Mouse (Mus musculus): Measurements from ENCODE around the gene Tbc1d16.

Gene Tbc1d16

DNA sequence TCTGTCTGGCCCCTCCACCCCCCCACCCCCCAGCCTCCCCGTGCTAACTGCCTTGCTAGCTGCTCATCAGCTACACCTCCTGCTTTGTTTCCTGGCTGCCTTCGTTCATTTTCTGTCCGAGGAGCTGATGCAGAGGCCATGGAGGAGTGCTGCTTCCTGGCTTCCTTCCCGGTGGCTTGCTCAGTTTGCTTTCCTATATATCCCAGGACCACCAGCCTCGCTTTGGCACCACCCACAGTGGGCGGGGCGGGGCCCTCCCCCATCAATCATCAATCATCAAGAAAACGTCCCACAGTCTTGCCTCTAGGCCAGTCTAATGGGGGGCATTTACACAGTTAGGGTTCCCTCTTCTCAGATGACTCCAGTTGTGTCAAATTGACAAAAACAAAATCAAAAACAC, 8.1 kb upstream of the Tbc1d16 start:
- DNase-seq (ENCODE audit: low read depth, low spot score), result no peak

DNA sequence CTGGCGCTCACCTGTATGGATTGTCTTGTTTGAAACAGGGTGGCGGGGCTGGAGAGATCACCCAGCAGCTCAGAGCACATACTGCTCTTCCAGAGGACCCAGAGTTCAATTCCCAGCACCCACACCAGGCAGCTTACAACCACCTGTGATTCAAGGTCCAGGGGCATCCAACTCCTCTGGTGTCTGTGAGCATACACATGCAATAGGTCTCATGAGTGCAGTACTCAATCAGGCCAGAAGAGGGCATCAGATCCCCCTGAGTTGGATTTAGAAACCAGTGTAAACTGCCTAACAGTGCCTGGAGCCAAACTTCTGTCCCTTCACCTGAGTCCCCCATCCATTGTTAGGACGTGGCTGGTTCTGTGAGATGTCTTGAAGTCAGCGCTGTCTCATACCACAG, 7.3 kb upstream of the Tbc1d16 start:
- DNase-seq (ENCODE audit: low read depth, low spot score), result no peak

DNA sequence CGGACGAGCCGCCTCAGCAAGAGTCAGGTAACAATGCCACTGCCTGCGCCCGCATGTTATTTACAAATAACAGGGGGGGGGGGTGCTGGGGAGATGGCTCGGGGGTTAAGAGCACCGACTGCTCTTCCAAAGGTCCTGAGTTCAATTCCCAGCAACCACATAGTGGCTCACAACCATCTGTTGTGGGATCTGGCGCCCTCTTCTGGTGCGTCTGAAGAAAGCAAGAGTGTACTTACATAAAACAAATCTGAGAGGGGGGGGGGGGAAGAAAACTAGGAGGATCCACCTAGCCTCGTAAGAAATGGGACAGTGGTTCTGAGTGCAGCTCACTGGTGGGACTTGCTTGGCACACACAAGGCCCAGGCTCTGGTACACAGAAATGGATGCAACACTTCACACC, 6.5 kb upstream of the Tbc1d16 start:
- no peak for DNase-seq (ENCODE audit: low read depth, low spot score)

DNA sequence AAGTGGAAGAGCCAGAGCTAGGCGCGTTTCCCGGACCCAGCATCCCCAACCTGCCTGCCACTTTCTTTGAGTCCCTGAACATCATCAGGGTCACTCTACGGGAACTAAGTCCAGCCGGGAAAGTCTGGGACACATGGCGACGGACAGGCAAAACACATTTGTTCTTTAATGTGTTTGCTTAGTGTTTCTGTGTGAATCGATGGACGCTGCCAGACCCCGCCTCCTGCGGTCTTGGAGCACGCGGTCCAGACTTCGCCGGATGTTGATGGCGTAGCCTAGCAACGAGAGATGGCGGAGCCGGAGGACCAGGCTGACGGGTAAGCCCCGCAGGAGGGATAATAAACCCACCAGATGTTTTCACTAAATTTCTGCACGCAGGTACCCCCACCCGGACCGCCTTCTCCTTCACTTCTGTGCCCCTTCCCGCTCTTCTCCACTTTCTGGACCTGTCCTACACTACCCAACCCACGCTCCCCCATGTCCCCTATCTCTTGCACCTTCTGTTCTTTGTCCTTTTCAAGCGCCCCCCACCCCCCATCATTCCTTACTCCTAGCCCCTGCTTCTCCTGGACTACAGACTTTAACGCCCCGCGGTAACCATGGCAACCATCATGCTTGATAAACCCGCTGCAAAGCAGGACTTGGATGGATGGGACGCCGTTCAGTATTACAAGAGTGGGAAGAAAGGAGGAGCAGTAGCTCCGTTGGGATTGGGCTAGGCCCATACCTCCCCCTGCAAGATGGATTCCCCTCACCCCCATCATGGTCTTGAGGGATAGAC, 737 bp upstream of the Tbc1d16 start:
- DNase-seq (ENCODE audit: low read depth, low spot score), result peak; percentile 57

DNA sequence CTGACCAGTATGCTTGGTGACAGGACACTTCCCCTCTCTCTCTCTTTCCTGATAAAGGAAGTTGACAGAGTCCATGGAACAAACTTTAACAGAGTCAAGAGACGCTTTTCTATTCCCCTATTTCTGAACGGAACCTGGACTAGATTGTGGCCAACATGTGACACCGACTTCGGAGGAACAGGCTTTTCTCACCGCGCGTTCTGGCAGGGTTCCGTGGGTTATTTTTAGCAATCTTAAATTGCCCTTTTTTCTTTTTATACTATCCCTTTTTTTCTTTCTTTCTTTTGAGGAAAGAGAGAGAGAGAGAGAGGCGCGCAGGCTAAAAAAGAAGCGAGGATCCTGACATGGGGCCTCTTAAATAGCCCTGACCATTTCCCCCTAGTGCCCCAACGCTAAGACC, 708 bp downstream of the Tbc1d16 start:
- DNase-seq (ENCODE audit: low read depth, low spot score), result no peak

DNA sequence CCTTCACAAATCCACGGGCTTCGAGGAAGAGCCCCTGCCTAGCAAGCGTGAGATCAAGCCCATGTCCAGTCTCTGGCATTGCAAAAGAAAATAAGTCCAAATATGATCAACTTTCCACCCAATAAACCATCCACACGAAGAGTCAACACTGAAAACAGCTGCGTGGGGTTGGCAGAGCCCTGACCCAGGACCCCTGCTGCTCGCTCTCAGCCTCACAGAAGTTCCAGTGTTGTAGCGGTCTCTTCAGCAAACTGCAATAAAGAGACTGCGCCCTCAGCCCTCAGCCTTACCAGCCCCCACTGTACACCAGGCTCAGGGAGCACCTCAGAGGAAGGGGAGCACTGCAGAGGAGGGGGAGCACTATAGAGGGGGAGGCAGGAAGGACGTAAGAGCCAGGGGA, 2.7 kb downstream of the Tbc1d16 start:
- no peak for DNase-seq (ENCODE audit: low read depth, low spot score)

DNA sequence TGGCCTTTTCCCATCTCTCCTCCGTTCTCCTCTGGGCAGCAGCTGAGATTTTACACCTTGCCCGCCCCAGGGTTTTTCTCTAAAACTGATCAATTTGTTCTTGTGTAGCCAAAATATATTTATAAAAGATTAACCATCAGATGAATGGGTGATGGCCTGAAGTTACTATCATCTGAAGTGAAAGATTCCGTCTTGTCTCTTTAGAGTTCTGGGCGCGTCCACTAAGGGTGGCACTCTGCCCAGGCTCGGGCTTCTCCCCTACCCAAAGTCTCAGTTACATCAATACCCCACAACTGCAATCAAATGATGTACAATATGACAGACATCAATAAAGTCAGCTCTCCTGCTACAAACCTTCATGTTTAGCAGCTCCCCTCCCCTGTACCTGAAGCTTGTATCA, 3.4 kb downstream of the Tbc1d16 start:
- DNase-seq (ENCODE audit: low read depth, low spot score), result no peak

DNA sequence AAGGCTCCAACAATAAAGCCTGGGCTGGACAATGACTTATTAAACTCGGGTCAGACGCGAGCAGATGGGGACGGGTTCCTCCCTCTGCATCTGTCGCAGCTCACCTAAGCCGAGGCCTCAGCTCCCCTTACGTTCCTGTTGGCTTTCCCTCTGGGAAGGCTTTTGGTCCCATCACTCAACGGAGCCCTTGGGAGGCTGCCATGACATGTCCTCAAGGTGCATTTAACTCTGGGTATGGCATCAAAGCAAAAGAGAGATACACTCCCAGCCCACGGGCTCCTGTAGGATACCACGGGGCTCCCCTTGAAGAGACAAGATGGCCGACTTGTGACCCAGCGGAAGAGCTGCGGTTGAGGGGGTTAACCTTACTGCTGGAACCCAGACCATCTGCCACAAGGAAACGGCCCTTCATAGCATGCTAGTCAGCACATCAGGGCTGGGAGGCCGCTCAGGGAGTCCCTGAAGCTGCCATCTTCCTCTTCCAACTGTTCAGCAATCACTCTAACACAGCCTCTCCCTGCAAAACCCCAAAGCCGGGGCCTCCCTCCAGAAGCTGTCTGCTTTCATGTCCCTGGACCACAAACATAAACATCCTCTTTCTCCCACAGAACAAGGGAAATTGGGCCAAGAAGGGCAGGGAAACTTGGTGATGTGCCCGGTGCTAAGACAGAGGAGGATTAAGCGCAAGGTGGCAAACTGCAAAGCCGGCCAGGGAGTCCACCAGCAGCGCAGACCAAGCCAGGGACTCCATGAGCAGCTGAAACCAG, 5.0 kb downstream of the Tbc1d16 start:
- no peak for DNase-seq (ENCODE audit: low read depth, low spot score)

DNA sequence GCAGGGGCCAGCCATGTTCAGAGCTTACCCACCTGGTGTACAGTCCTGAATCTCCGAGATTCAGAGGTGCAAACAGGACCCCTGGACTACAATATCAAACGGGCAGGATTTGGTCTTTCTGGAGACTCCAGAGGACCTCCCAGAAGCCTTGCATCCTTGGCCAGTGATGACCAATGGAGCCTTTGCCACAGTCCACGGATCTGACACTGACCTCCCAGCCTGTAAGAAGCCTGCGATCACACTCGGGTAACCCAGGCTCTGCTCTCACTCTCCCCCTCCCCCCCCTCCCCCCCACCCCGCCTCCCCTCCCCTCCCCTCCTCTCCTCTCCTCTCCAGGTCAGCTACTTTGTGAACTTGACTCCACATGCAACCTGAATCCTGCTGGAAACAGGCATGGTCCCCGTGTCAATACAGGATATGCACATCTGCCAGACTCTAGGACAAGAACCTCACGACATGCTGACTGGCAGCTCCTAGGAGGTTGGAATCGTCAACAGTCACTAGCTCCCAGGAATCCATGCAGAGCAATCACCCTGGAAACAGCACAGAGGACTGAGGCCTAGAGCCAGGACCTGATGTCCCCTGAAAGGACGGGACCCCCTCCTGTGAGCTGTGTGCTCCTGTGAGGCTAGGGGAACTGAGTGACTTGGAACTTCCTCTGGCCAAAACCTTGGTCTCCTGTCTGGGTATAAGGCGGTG, 6.3 kb downstream of the Tbc1d16 start:
- DNase-seq (ENCODE audit: low read depth, low spot score), result peak; percentile 90

DNA sequence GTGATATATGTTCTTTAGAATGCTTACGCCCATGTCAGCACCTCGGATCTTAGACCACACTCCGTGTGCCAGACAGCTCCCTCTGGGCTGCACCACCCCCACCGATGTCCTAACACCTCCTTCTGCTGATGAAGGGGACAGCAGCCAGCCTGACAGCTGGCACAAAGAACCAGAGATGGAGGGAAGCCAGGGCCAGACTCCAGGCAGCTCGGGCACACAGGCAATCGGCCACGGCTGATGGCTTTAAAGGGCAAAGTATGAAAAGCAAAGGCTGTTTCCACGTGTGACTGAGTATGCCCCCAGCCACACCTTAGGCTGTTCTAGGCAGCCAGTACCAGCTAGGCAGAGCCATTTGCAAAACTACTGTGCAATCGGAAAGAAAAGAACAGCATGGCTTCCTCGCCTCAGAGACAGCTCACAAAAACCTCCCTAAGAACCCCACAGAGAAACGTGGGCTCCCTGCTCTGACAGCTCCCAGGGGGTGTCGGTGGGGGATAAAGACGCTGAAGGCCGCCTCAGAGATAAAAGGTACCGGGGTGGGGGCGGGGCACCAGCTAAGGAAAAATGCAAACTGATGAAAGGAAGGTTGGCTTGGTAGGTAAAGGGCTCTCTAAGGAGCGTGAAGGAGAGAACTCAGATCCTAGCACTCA, 8.4 kb downstream of the Tbc1d16 start:
- peak; percentile 90 for DNase-seq (ENCODE audit: low read depth, low spot score)

DNA sequence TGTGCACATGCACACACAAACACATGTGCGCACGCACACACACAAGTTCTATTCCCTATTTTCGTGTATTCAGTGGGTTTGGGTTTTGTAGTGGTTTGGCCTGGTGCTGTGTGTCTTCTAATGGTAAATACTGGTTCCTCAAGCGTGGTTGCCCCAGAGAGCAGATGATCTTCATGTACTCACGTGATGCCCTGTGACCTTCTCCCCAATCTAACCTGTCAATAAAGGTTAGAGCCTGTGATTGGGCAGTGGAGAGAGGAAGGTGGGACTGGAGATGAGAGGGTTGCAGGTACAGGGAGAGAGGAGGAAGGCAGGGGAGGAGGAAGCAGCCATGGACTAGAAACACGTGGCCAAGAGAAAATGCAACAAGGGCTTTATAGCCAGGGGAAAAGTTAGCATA, 10.4 kb downstream of the Tbc1d16 start:
- DNase-seq (ENCODE audit: low read depth, low spot score), result no peak

DNA sequence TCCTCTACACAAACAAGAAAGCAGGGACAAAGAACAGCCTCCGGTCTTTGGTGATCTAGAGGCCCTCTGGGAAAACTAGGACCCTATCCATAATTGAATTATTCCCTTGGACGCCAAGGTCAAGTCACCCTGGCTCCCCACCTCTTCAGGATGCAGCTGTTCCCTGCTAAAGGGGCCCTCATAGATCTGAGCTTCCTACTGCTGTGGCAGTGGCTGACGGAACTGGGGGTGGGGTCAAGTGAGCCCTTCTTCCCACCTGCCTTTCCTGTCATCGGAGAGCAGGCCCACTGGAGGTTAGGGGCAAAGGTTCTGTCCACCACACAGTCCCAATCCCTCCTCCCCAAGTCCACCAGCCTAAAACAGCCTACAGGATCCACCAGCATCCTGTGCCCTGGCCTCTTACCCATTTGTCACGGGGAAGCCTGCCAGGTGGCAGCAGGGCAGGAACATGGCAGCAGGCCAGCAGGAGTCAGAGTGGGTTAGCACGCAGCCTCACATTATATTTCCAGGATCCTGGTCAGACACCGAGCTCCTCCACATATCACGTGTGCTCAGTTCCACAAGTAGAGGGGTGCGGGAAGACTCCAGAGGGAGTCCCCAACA, 12.3 kb downstream of the Tbc1d16 start:
- DNase-seq (ENCODE audit: low read depth, low spot score), result peak; percentile 74

DNA sequence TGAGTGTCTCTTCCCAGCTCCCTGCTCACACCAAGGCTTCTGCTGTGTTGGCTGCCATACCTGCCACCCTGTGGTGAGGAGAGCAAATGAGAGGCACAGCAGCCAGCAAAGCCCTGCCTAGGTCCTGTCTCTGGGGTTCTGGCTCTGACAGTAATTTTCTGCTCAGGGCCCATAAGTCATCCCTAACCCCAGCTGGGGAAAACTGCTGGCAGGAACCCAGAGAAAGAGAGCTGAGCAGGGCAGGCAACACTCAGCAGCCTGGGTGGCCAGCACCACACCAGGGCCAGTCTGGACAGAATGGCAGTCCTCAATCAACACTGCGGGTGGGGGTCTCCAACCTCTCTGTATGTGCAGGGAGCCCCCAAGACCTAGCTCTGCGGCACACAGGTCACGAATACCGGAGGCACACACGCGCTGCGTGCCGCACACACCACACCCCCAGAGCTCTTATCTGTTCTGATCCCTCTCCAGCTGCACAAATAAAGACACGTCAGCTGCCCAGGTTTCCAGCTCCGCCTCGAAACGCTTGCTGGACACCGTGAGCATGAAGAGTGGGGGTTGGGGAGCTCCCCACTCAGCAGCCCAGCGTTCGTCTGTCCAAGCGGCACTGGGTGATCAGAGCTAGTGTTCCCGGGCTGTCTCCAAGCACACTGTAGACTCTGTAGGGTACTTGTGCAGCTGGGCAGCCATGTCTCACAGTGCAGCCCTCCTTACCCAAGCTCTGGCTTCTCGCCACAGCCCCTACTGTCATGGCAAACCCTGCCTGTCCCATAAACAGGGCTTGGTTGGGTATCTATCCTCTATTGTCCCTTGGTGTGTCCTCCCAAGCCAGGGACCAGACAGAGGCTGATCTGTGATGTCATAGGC, 13.0 kb downstream of the Tbc1d16 start:
- peak; percentile 68 for DNase-seq (ENCODE audit: low read depth, low spot score)

DNA sequence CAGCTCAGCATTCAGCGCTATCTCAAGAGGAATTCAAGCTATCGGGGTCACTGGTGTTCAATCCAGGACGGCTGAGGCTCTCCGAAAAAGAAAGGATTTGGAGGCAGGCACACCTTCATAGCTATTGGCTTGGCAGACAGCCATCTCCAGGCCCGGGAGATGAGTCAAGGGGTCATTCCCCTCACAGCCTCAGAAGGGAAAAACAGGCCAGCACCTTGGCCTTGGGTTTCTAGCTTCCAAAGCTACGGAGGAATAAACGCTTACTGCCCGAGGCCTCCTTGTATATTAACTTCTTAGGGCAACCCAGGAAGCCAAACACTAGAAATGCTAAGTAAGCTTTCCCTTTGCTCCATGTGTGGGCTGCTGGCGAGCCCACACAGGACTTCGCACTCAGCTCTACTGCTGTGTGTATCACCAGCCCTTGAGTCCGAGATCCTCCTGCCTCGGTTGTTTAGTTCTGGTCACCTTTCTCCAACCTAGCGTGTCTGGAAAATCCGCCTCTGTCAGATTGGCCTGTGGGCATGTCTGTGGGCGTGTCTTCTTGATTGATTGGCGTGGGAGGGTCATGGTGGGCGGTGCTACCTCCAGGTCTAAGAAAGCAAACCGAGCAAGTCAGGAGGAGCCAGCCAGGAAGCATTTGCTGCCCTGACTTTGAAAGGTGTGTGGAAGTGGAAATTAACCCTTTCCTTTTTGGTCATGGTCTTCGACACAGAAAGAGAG, 15.0 kb downstream of the Tbc1d16 start:
- no peak for DNase-seq (ENCODE audit: low read depth, low spot score)

DNA sequence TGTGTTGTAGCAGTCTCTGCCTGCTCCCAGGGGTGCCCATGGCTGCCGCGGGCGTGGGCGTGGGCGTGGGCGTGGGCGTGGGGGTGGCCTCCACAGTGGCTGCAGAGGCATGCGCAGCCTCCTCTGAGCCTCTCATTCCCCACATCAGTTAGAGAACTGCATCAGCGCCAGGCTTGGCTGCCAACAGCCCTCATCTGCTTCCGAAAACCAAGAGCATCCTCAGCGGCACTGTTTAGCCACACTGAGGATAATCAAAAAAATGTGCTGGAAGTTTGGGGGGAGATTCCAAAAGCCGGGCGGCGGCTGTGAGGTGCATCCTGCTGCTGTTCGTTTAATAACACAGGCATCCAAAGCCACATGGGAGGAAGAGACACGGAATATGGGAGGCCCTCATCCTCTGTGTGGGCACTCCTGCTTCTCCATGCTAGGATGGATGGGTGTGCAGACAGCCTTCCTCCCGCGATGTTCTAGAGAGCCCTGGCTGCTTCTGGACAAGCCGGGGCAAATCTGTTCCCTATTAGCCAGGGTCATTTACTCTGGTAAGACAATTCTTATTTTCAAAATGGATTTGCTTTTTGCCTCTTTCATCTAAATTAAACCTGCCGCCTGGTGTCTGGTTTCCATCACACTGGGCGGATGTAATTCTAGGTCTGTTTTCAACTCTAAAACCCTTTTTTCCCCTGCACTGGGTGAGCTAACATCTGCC, 16.5 kb downstream of the Tbc1d16 start:
- DNase-seq (ENCODE audit: low read depth, low spot score), result no peak

DNA sequence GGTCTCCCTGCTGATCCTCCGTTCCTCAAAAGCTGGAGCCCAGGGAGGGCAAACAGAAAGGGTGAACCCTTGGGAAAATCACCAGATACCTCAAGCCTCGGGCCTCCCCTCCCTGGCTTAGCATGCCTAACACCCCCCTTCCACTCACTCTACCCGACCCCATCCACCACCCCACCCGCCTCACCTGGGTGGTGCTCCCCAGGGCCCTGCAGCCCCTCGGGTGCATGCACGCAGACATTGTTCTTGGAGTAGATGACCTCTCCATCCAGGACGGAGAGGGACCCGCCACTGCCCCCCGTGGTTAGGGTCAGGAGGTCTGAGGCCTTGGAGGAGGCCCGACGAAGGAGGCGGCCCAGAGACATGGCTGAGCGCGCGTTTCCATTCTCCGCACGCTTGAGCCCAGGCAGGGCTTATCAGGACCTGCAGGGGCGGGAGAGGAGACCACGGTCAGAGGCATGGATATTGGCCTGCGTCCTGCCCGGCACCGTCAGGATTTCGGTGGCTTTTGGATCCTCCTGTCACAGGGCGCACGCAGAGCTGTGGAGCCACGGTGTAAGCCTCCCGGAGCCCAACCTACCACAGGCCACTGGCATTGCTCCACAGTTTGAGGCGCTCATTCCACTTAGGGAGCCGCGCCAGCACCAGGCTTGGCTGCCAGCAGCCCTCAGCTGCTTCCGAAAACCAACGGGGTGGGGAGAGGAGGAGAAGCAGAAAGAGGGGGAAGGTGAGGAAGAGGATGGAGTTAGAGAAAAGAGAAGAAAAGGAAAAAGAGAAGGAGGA, 17.8 kb downstream of the Tbc1d16 start:
- peak; percentile 79 for DNase-seq (ENCODE audit: low read depth, low spot score)

DNA sequence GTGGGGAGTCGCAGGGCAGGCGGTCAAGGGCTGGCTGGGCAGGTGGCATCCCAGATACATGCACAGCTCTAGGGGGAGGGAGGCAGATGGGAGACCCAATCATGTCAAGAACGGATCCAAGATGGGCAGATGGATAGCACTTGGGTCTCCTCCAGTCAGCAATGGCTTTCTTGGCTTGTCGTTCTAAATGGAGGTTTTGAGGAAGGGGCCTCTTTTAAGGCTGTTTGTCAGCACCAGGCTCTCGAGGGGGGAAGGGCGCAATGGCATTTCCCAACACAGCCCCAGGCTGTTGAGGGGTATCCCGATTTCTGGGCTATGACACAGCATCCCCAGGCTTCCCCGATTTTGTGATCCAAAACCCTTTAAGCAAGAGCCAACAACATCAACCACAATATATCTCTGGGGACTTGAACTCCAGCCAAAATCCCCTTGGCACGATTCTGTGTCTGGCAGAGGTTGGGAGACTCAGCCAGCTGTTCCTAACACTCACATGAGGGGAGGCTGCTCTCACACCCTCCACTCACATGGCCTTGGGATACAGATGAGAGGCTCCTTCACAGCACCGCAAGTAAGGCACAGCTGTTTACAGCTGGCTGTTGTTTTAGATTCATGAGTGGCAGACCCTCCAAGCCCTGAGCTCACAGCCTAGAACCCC, 18.8 kb downstream of the Tbc1d16 start:
- DNase-seq (ENCODE audit: low read depth, low spot score), result peak; percentile 73

DNA sequence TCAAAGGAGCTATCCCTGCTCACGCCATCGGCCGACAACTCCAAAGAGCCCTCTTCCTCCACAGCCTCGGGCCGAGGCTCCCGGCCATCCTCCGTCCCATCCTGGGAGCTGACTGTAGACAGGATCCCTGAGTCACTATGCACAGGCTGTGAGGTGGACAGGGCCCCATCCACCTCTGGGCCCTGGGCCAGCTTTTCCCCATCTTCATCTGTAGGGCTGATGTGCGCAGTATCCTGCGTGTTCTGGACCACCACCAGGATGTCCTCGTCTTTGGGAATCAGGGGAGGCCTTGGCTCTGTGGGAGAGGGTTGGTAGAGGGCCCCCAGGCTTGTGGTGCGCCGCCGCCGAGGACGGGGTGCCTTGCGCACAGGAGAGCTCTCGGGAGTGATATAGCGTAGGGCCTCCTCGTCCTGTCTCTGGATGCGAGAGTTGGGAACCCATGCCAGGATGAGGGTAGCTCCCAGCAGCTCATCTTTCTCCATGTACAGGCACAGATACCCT, 19.4 kb downstream of the Tbc1d16 start:
- no peak for DNase-seq (ENCODE audit: low read depth, low spot score)

Data from skeletal muscle tissue, adult 2 months (tissue).